Mouse (Mus musculus) kidney, postnatal 4 days (tissue): ENCODE measurements at regions not wholly inside any gene's neighbourhood (a gene's known extent, or its start where the extent isn't known, plus 50 kb on each side); places are given as distances from the start of the nearest gene placed in this dataset.
A peak's percentile ranks its signal among the peaks of the same experiment; 100 is the strongest.
"Not testable (repeated sequence)": the region's sequence is repeated elsewhere in the genome, so short reads cannot be mapped to it uniquely, and the experiment has no call there.

Experiments used
- DNase-seq, 2 experiments: peaks; one replicate each; pipeline ENCODE4 v3.0.0; 2021; ENCODE audit warnings: mixed read lengths in 2 of 2

- DNase-seq: not testable (repeated sequence)
These were observed 193.9 kb upstream of the Kcnmb2 start for GRCm38 (mm10) chr3:31708367-31708766.

GRCm38 (mm10) chr3:31741289-31741688 is 161.0 kb upstream of the Kcnmb2 start:
- DNase-seq: no peak

- DNase-seq: no peak
These were observed 146.4 kb upstream of the Kcnmb2 start for GRCm38 (mm10) chr3:31755881-31756280.

- DNase-seq: no peak
These were observed 133.1 kb upstream of the Kcnmb2 start for GRCm38 (mm10) chr3:31769193-31769592.

- DNase-seq: peak; percentile 41 to 43
These were observed 111.9 kb upstream of the Kcnmb2 start for GRCm38 (mm10) chr3:31790342-31790970.

- no peak for DNase-seq
These were observed 108.8 kb upstream of the Kcnmb2 start for GRCm38 (mm10) chr3:31793466-31794040.

- DNase-seq: no peak
These were observed 105.7 kb upstream of the Kcnmb2 start for GRCm38 (mm10) chr3:31796621-31797020.

GRCm38 (mm10) chr3:31799192-31799591 is 103.1 kb upstream of the Kcnmb2 start:
- DNase-seq: no peak

- DNase-seq: peak; percentile 3
These were observed 98.3 kb upstream of the Kcnmb2 start for GRCm38 (mm10) chr3:31804038-31804437.

GRCm38 (mm10) chr3:31807741-31808140 is 94.6 kb upstream of the Kcnmb2 start:
- no peak for DNase-seq

GRCm38 (mm10) chr3:31809131-31809530 is 93.2 kb upstream of the Kcnmb2 start:
- not testable (repeated sequence) for DNase-seq

- DNase-seq: peak in 1 of 2 experiments; percentile 6
These were observed 91.1 kb upstream of the Kcnmb2 start for GRCm38 (mm10) chr3:31811232-31811631.

- DNase-seq: no peak
These were observed 70.4 kb upstream of the Kcnmb2 start for GRCm38 (mm10) chr3:31831913-31832312.

- DNase-seq: no peak
These were observed 61.1 kb upstream of the Kcnmb2 start for GRCm38 (mm10) chr3:31841253-31841652.

GRCm38 (mm10) chr3:31847087-31847486 is 55.2 kb upstream of the Kcnmb2 start:
- no peak for DNase-seq
